Mouse (Mus musculus) MEL (cell line): ENCODE data around the gene Gm49601. TPM values are rescaled to one million over a fixed set of nuclear protein-coding genes. Genes with fewer than 3 reads are reported as not detected.

ENCODE experiments used
- DNase-seq: peaks from one replicate; pipeline ENCODE4 v3.0.0; 2011; ENCODE audit warnings: low read depth, low spot score
- H3K27ac ChIP-seq: 2 replicates; pipeline ENCODE4 v1.5.1; 2012; ENCODE audit warnings: low read depth, mild to moderate bottlenecking, control low read depth, low read length, moderate library complexity; ENCODE audit not compliant: control insufficient read depth
- H3K27me3 ChIP-seq, 2 experiments: fragments of 150-350 bp in 1 of 2; sonication (generic) in 1 of 2; 2 replicates each; pipeline ENCODE4 v1.6.1; 2012; ENCODE audit warnings: low read length in 2 of 2, mild to moderate bottlenecking in 2 of 2, improper control_type of control experiment in 1 of 2, moderate library complexity in 1 of 2; ENCODE audit not compliant: insufficient read depth in 2 of 2, control insufficient read depth in 1 of 2
- H3K36me3 ChIP-seq, 2 experiments: 2 replicates each; pipeline ENCODE4 v1.6.1; 2012 to 2014; ENCODE audit warnings: low read length in 2 of 2, improper control_type of control experiment in 1 of 2, inconsistent platforms in 1 of 2, mild to moderate bottlenecking in 1 of 2; ENCODE audit not compliant: insufficient read depth in 2 of 2, control insufficient read depth in 1 of 2
- H3K4me1 ChIP-seq, 2 experiments: fragments of 150-350 bp in 1 of 2; sonication (generic) in 1 of 2; 2 replicates each; pipeline ENCODE4 v1.6.1; 2012; ENCODE audit warnings: low read length in 2 of 2, improper control_type of control experiment in 1 of 2, mild to moderate bottlenecking in 1 of 2; ENCODE audit not compliant: insufficient read depth in 2 of 2, control insufficient read depth in 1 of 2
- H3K4me3 ChIP-seq, 2 experiments: fragments of 150-350 bp in 1 of 2; sonication (generic) in 1 of 2; 2 replicates each; pipeline ENCODE4 v1.5.1; 2012; ENCODE audit warnings: low read depth in 2 of 2, low read length in 2 of 2, mild to moderate bottlenecking in 2 of 2, moderate library complexity in 2 of 2, control low read depth in 1 of 2, improper control_type of control experiment in 1 of 2; ENCODE audit not compliant: control insufficient read depth in 1 of 2, insufficient read depth in 1 of 2
- H3K79me2 ChIP-seq: 2 replicates; pipeline ENCODE4 v1.6.1; 2012; ENCODE audit warnings: mild to moderate bottlenecking, low read length, moderate library complexity; ENCODE audit not compliant: control insufficient read depth, poor library complexity, insufficient read depth
- H3K9ac ChIP-seq: 2 replicates; pipeline ENCODE4 v1.6.1; 2012; ENCODE audit warnings: low read depth, mild to moderate bottlenecking, control low read depth, low read length, moderate library complexity; ENCODE audit not compliant: control insufficient read depth, poor library complexity, severe bottlenecking
- H3K9me3 ChIP-seq: fragments of 150-350 bp; sonication (generic); replicated peaks from 2 replicates; pipeline ENCODE4 v1.6.1; 2012; ENCODE audit warnings: mild to moderate bottlenecking, low read length, improper control_type of control experiment, moderate library complexity; ENCODE audit not compliant: insufficient read depth
- BHLHE40 ChIP-seq: IDR thresholded peaks from 2 replicates; pipeline ENCODE4 v1.6.1; 2012; ENCODE audit warnings: low read depth, mild to moderate bottlenecking, inconsistent platforms, low read length, improper control_type of control experiment, borderline replicate concordance
- CHD1 ChIP-seq: IDR thresholded peaks from 2 replicates; pipeline ENCODE4 v1.6.1; 2012; ENCODE audit warnings: low read depth, mild to moderate bottlenecking, inconsistent platforms, low read length, improper control_type of control experiment
- CHD2 ChIP-seq: IDR thresholded peaks from 2 replicates; pipeline ENCODE4 v1.6.1; 2011; ENCODE audit warnings: low read length, improper control_type of control experiment
- CTCF ChIP-seq, 3 experiments: IDR thresholded peaks in 2 of 3; conservative IDR thresholded peaks in 1 of 3; 2 replicates each; pipeline ENCODE4 v1.5.1; 2011 to 2012; ENCODE audit warnings: low read length in 3 of 3, low read depth in 2 of 3, mild to moderate bottlenecking in 2 of 3, improper control_type of control experiment in 1 of 3, inconsistent platforms in 1 of 3, mixed read lengths in 1 of 3, moderate library complexity in 1 of 3; ENCODE audit not compliant: control insufficient read depth in 1 of 3, insufficient read depth in 1 of 3, poor library complexity in 1 of 3, severe bottlenecking in 1 of 3
- ELF1 ChIP-seq: IDR thresholded peaks from 2 replicates; pipeline ENCODE4 v1.6.1; 2014; ENCODE audit warnings: low read depth, mild to moderate bottlenecking, inconsistent platforms, low read length, improper control_type of control experiment, moderate library complexity
- ETS1 ChIP-seq: IDR thresholded peaks from 2 replicates; pipeline ENCODE4 v1.6.1; 2012; ENCODE audit warnings: low read depth, mild to moderate bottlenecking, inconsistent platforms, low read length, improper control_type of control experiment, moderate library complexity
- GABPA ChIP-seq: IDR thresholded peaks from 2 replicates; pipeline ENCODE4 v1.6.1; 2012; ENCODE audit warnings: low read depth, mild to moderate bottlenecking, inconsistent platforms, low read length, improper control_type of control experiment, moderate library complexity
- GATA1 ChIP-seq: IDR thresholded peaks from 2 replicates; pipeline ENCODE4 v1.6.1; 2011; ENCODE audit warnings: low read depth, low read length, improper control_type of control experiment
- HCFC1 ChIP-seq: IDR thresholded peaks from 2 replicates; pipeline ENCODE4 v1.6.1; 2012; ENCODE audit warnings: low read depth, mild to moderate bottlenecking, inconsistent platforms, low read length, improper control_type of control experiment, moderate library complexity
- JUND ChIP-seq: IDR thresholded peaks from 2 replicates; pipeline ENCODE4 v1.6.1; 2011; ENCODE audit warnings: low read depth, mild to moderate bottlenecking, improper control_type of control experiment, low read length
- MEF2A ChIP-seq: IDR thresholded peaks from 2 replicates; pipeline ENCODE4 v1.6.1; 2014; ENCODE audit warnings: low read depth, mild to moderate bottlenecking, inconsistent platforms, low read length, improper control_type of control experiment; ENCODE audit not compliant: poor library complexity, insufficient replicate concordance, severe bottlenecking; ENCODE audit errors: extremely low read depth
- MXI1 ChIP-seq: IDR thresholded peaks from 2 replicates; pipeline ENCODE4 v1.6.1; 2011; ENCODE audit warnings: mild to moderate bottlenecking, low read depth, low read length, improper control_type of control experiment
- NELFE ChIP-seq: IDR thresholded peaks from 2 replicates; pipeline ENCODE4 v1.6.1; 2011; ENCODE audit warnings: low read depth, low read length, improper control_type of control experiment
- NRF1 ChIP-seq: IDR thresholded peaks from 2 replicates; pipeline ENCODE4 v1.6.1; 2014; ENCODE audit warnings: low read depth, mild to moderate bottlenecking, inconsistent platforms, low read length, improper control_type of control experiment, moderate library complexity; ENCODE audit not compliant: poor library complexity, insufficient read depth, severe bottlenecking
- POLR2AphosphoS5 ChIP-seq: IDR thresholded peaks from 2 replicates; pipeline ENCODE4 v1.6.1; 2012; ENCODE audit warnings: low read depth, borderline replicate concordance, mild to moderate bottlenecking, inconsistent platforms, low read length, moderate library complexity, mixed read lengths
- RCOR1 ChIP-seq: IDR thresholded peaks from 2 replicates; pipeline ENCODE4 v1.6.1; 2012; ENCODE audit warnings: low read depth, mild to moderate bottlenecking, inconsistent platforms, low read length, improper control_type of control experiment
- SIN3A ChIP-seq: IDR thresholded peaks from 2 replicates; pipeline ENCODE4 v1.6.1; 2012; ENCODE audit warnings: low read length, improper control_type of control experiment, inconsistent platforms
- TAL1 ChIP-seq: IDR thresholded peaks from 2 replicates; pipeline ENCODE4 v1.6.1; 2012; ENCODE audit warnings: mild to moderate bottlenecking, inconsistent platforms, low read length, moderate library complexity, mixed read lengths
- TCF12 ChIP-seq: IDR thresholded peaks from 2 replicates; pipeline ENCODE4 v1.6.1; 2014; ENCODE audit warnings: low read depth, mild to moderate bottlenecking, inconsistent platforms, low read length, improper control_type of control experiment, moderate library complexity
- UBTF ChIP-seq: IDR thresholded peaks from 2 replicates; pipeline ENCODE4 v1.6.1; 2012; ENCODE audit warnings: low read depth, mild to moderate bottlenecking, inconsistent platforms, low read length, improper control_type of control experiment, moderate library complexity, borderline replicate concordance; ENCODE audit not compliant: insufficient read depth
- USF1 ChIP-seq: IDR thresholded peaks from 2 replicates; pipeline ENCODE4 v1.6.1; 2014; ENCODE audit warnings: low read depth, mild to moderate bottlenecking, inconsistent platforms, low read length, improper control_type of control experiment, moderate library complexity
- ZC3H11A ChIP-seq: IDR thresholded peaks from 2 replicates; pipeline ENCODE4 v1.6.1; 2012; ENCODE audit warnings: low read depth, mild to moderate bottlenecking, inconsistent platforms, low read length, improper control_type of control experiment
- polyA plus RNA-seq, 2 experiments: library from polyadenylated mRNA; stranded (reverse) in 1 of 2; unstranded in 1 of 2; fragments of >175 nt in 1 of 2; fragments of >200 nt in 1 of 2; gene quantifications; 2 replicates each; pipeline versions ENCODE4 v1.2.1 to v1.2.4; 2012; ENCODE audit warnings: low replicate concordance in 2 of 2, low read depth in 1 of 2; ENCODE audit not compliant: insufficient read length in 2 of 2, insufficient read depth in 1 of 2, missing spikeins in 1 of 2
- total RNA-seq: library from RNA; depleted of rRNA; stranded (reverse); fragments of 300-350 nt; gene quantifications from 2 replicates; pipeline ENCODE4 v1.2.3, GENCODE M21; 2012

Gm49601 gene
- total and polyA plus RNA-seq, 3 experiments = 1.5 to 4.6 TPM; not detected in 1

DNA sequence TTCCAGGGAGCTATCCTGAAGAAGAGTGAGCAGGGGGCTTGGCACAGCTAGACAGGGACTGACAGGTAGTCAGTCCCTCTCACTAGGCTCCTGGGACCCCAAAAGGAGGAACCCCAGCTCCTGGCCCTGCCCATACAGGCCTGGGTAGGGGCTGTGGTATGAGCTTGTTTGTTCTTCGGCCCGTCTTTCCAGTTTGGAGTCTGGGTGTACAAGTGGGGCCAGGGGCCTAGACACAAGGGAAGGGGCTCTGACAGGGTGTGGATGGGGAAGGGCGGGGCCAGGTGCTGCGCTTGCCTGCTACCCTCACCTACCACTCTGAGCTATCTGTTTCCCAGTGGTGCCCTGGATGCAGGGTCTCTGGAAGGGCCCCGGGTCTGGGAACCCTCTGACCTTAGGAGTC is 20.5 kb downstream of the Gm49601 start:
- Histone ChIP-seq H3K36me3 (no peaks in the 10 kb centered on the region), H3K4me1 (no peaks in the 10 kb centered on the region), H3K27me3 (peaks cover 3 to 9% of the 10 kb centered on the region in 2 experiments), H3K79me2 (no peaks in the 10 kb centered on the region), H3K27ac (no peak overlapping the region), H3K9ac (no peak overlapping the region), H3K9me3 (no peaks in the 10 kb centered on the region), H3K4me3 (no peak overlapping the region)
- no peak for DNase-seq
- TF ChIP-seq POLR2AphosphoS5 (no peak), CHD1 (no peak), BHLHE40 (no peak), NELFE (no peak), TAL1 (no peak), RCOR1 (no peak)

DNA sequence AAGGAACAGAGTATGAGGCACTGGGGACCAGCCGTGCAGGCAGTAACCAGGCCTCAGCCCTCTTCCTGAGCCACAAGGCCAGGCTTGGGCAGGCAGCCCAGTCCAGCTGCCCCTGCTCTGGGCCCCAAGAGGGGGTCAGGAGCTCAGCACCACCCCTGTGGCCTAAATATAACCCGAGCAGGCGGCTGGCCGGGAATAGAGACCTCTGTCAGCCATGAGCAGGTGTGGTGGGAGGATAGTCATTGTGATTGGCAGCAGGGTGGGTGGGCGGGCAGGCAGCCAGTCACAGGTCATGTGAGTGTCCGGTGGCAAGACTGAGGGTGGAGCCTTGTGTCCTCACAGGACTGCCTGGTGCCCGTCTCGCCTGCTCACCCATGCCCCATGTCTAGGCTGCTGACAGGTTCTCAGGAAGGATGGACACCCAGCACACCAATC is 21.9 kb downstream of the Gm49601 start:
- H3K36me3 ChIP-seq = no peaks in the 10 kb centered on the region
- H3K9me3 ChIP-seq = no peaks in the 10 kb centered on the region
- no peak overlapping the region for H3K4me3 ChIP-seq
- H3K9ac ChIP-seq = no peak overlapping the region
- no peak overlapping the region for H3K27ac ChIP-seq
- H3K4me1 ChIP-seq = no peaks in the 10 kb centered on the region
- H3K79me2 ChIP-seq = no peaks in the 10 kb centered on the region
- DNase-seq = no peak
- peaks cover 2 to 4% of the 10 kb centered on the region in 2 experiments; a peak in 2 of 4 replicates for H3K27me3 ChIP-seq
- TF ChIP-seq GABPA = no peak
- no peak for TF ChIP-seq UBTF
- no peak for TF ChIP-seq ELF1
- TF ChIP-seq NRF1 = no peak
- TF ChIP-seq CTCF (IDR thresholded peaks at IDR 0.05 in 2 of 3, conservative IDR thresholded peaks at IDR 0.05 in 1 of 3; ENCODE audit: control insufficient read depth in 1 of 3, insufficient read depth in 1 of 3, low read depth in 2 of 3, low read length in 3 of 3, poor library complexity in 1 of 3, severe bottlenecking in 1 of 3) = no peak
- no peak for TF ChIP-seq TAL1
- no peak for TF ChIP-seq CHD2
- no peak for TF ChIP-seq SIN3A

DNA sequence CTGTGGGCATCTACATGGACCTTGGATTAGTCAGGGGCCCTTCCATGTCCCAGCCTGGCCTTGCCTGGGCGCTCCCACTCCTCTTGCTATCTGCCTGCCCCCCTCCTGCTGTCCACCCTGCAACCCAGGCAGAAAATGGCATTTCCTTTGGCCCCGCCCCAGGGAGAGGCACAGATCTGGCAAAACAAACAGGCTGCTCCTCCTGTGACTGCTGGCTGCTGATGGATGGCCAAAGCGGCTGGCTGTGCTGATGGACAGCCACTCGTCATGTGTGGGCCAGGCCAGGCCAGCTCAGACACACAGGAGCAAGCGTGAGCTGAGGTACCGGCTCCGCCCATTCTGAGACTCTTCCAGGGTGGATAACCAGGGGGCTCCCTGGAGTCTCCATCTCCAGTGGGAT is 24.8 kb downstream of the Gm49601 start:
- no peaks in the 10 kb centered on the region for H3K4me1 ChIP-seq
- no peak overlapping the region for H3K9ac ChIP-seq
- no peaks in the 10 kb centered on the region for H3K9me3 ChIP-seq
- TF ChIP-seq UBTF (no peak), ETS1 (no peak), HCFC1 (no peak), SIN3A (no peak), TCF12 (no peak), MEF2A (no peak), MXI1 (no peak), JUND (no peak), USF1 (no peak), ZC3H11A (no peak), GATA1 (no peak)
- no peak overlapping the region for H3K27ac ChIP-seq
- H3K36me3 ChIP-seq = no peaks in the 10 kb centered on the region
- H3K27me3 ChIP-seq = peaks cover 0 to 2% of the 10 kb centered on the region in 2 experiments; a peak in 2 of 4 replicates
- no peak for DNase-seq
- H3K4me3 ChIP-seq = no peak overlapping the region
- H3K79me2 ChIP-seq = no peaks in the 10 kb centered on the region
